Mouse (Mus musculus) ES-E14 (cell line): ENCODE data around the gene 3110082I17Rik.
A peak's percentile ranks its signal among the peaks of the same experiment; 100 is the strongest.

Experiments
- CHD2 ChIP-seq: IDR thresholded peaks from 2 replicates; pipeline ENCODE4 v1.6.1; 2014; ENCODE audit warnings: mild to moderate bottlenecking, low read depth, low read length, inconsistent platforms
- HCFC1 ChIP-seq: IDR thresholded peaks from 2 replicates; pipeline ENCODE4 v1.6.1; 2012; ENCODE audit warnings: low read length, inconsistent platforms, borderline replicate concordance; ENCODE audit not compliant: insufficient read depth
- MAFK ChIP-seq: IDR thresholded peaks from 2 replicates; pipeline ENCODE4 v1.6.1; 2014; ENCODE audit warnings: mild to moderate bottlenecking, low read depth, low read length, inconsistent platforms; ENCODE audit not compliant: insufficient read depth
- ZC3H11A ChIP-seq: IDR thresholded peaks from 2 replicates; pipeline ENCODE4 v1.6.1; 2012; ENCODE audit warnings: low read depth, mild to moderate bottlenecking, inconsistent platforms, low read length, borderline replicate concordance
- ZNF384 ChIP-seq: IDR thresholded peaks from 2 replicates; pipeline ENCODE4 v1.6.1; 2012; ENCODE audit warnings: low read depth, low read length, inconsistent platforms

GRCm38 (mm10) chr5:139317751-139318504 lies 142.4 kb downstream of the 3110082I17Rik start:
- TF ChIP-seq HCFC1 (no peak), CHD2 (peak; percentile 72; the same call in 1 of the 2 replicates), ZNF384 (no peak), ZC3H11A (no peak), MAFK (no peak)
